ENCODE assay signal across 16 mouse cellular contexts in the genomic region with DNA sequence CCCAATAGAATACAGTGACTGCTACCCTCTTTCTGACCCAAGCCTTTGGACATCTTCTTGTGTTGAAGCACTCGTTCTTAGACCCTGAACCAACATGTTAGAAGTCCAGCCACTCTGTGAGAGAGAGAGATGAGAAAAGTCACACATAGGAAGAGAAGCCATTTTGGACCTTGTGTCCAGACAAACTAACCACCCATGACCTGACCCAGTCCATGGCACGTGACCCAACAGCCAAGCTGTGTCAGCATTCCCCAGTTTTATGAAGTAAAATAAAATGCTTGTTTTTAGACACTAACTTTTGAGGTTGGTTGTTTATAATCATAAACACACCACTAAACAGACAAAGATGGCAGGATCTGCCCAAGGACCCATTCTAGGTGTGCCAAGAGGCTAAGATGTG. TPM values are rescaled to one million over a fixed set of nuclear protein-coding genes. Genes with fewer than 3 reads are reported as not detected.
A peak's percentile ranks its signal among the peaks of the same experiment; 100 is the strongest.
DNase-seq lines count a peak whose midpoint lies in the region; ATAC-seq and TF ChIP-seq lines count a peak whose summit lies in the region.
"Had no signal": no experiment of that assay in that cellular context is flagged by ENCODE, and none has a peak within 500 bp of the region (broad histone marks: within the 10 kb centered on the region; RNA-seq: fewer than 3 reads in every experiment).

No protein-coding gene starts in this region.

- H3K27me3 ChIP-seq in kidney, adult 2 months (replicated peaks; ENCODE audit: control insufficient read depth, insufficient read depth, low read length), result no peaks in the 10 kb centered on the region
- peaks cover 31% of the 10 kb centered on the region for H3K27me3 ChIP-seq in kidney, embryonic 14.5 days (ENCODE audit: control insufficient read depth, insufficient read depth, low read length)
- peaks cover 20% of the 10 kb centered on the region for H3K27me3 ChIP-seq in CH12.LX (replicated peaks)
- H3K27me3 ChIP-seq in forebrain, embryonic 12.5 days, result peaks cover 11% of the 10 kb centered on the region; the same call in 1 of the 2 replicates
- peaks cover 6% of the 10 kb centered on the region; the same call in 1 of the 2 replicates for H3K27me3 ChIP-seq in midbrain, embryonic 14.5 days (ENCODE audit: control insufficient read depth, insufficient read depth, low read length)

- H3K9me3 ChIP-seq in kidney, embryonic 14.5 days (ENCODE audit: control insufficient read depth, low read length), result 0 out of 2 replicates have a peak, but pooled peaks cover 2% of the 10 kb centered on the region
- no peaks in the 10 kb centered on the region for H3K9me3 ChIP-seq in CH12.LX (replicated peaks; ENCODE audit: low read length)
- no peaks in the 10 kb centered on the region for H3K9me3 ChIP-seq in forebrain, embryonic 12.5 days
- no peaks in the 10 kb centered on the region for H3K9me3 ChIP-seq in midbrain, embryonic 14.5 days (ENCODE audit: control insufficient read depth, low read length)
- H3K9me3 ChIP-seq: heart, embryonic 15.5 days; limb, embryonic 13.5 days had no signal

- no peak for TF ChIP-seq CTCF in kidney, adult 2 months (conservative IDR thresholded peaks at IDR 0.05; ENCODE audit: insufficient read depth, insufficient read length, low read depth, low read length)
- TF ChIP-seq CTCF in CH12.LX (conservative IDR thresholded peaks at IDR 0.05 in 1 of 2, IDR thresholded peaks at IDR 0.05 in 1 of 2; ENCODE audit: low read depth in 2 of 2, low read length in 2 of 2), result no peak

- WGBS in kidney, adult 2 months, result 56% methylated on average over 2 of the region's 2 CpGs
- 73% methylated on average over 2 of the region's 2 CpGs for WGBS in kidney, embryonic 14.5 days
- WGBS in forebrain, embryonic 12.5 days, result 72% methylated on average over 2 of the region's 2 CpGs
- WGBS in midbrain, embryonic 14.5 days, result 60% methylated on average over 2 of the region's 2 CpGs

- H3K9ac ChIP-seq in kidney, embryonic 14.5 days (ENCODE audit: low read depth, low read length), result no peak overlapping the region
- no peak overlapping the region for H3K9ac ChIP-seq in CH12.LX (ENCODE audit: insufficient read depth, low read depth)
- no peak overlapping the region for H3K9ac ChIP-seq in forebrain, embryonic 12.5 days
- H3K9ac ChIP-seq in midbrain, embryonic 14.5 days (replicated peaks; ENCODE audit: low read length), result no peak overlapping the region
- H3K9ac ChIP-seq: heart, embryonic 15.5 days; limb, embryonic 13.5 days had no signal

- peak; percentile 56 for DNase-seq in kidney, adult 2 months
- DNase-seq in CH12.LX (ENCODE audit: extremely low read depth), result no peak
- no peak for DNase-seq in midbrain, embryonic 14.5 days
- DNase-seq in adrenal gland, adult (ENCODE audit: inconsistent age in 2 of 2, low spot score in 1 of 2), result no peak
- DNase-seq in spleen, adult 12 weeks (ENCODE audit: low spot score), result no peak
- DNase-seq: adrenal gland, postnatal 14 days; embryo, embryonic 11 days; lung, adult 2 months; thymus, postnatal 36 days had no signal

- in situ Hi-C loops in CH12.LX (cut with MboI; ENCODE audit: low pct_ligation_motif_present, low pct_unique_long_range_greater_than_20kb, low sequenced_read_pairs), result no loop called here

- dilution Hi-C loops in CH12.LX (cut with MboI; ENCODE audit: extremely low pct_ligation_motif_present, extremely low pct_unique_long_range_greater_than_20kb, low sequenced_read_pairs), result no loop called here

- ATAC-seq in kidney, embryonic 14.5 days (ENCODE audit: low FRiP score, low TSS enrichment), result no peak
- no peak for ATAC-seq in forebrain, embryonic 12.5 days (ENCODE audit: low FRiP score)
- ATAC-seq in midbrain, embryonic 14.5 days (ENCODE audit: low FRiP score, low TSS enrichment), result no peak

- no peak for TF ChIP-seq RAD21 in CH12.LX (IDR thresholded peaks at IDR 0.05; ENCODE audit: low read depth, low read length)

- H3K79me2 ChIP-seq in CH12.LX (replicated peaks; ENCODE audit: control insufficient read depth, extremely low read depth, insufficient read depth, poor library complexity, severe bottlenecking), result no peaks in the 10 kb centered on the region

- H3K27ac ChIP-seq in kidney, adult 2 months (ENCODE audit: insufficient read depth, low read depth, low read length), result peak overlapping the region; percentile 74
- no peak overlapping the region for H3K27ac ChIP-seq in kidney, embryonic 14.5 days (ENCODE audit: low read depth, low read length)
- no peak overlapping the region for H3K27ac ChIP-seq in CH12.LX (ENCODE audit: insufficient read depth, low read depth)
- H3K27ac ChIP-seq in forebrain, embryonic 12.5 days, result peak overlapping the region; percentile 99
- H3K27ac ChIP-seq in midbrain, embryonic 14.5 days (replicated peaks; ENCODE audit: low read depth, low read length), result peak overlapping the region; percentile 87; the same call in 1 of the 2 replicates
- H3K27ac ChIP-seq: limb, embryonic 13.5 days; macrophage had no signal

- no peak overlapping the region for H3K4me2 ChIP-seq in kidney, embryonic 14.5 days (replicated peaks; ENCODE audit: low read depth, low read length)
- H3K4me2 ChIP-seq in CH12.LX (ENCODE audit: insufficient read depth, low read depth, poor library complexity, severe bottlenecking), result no peak overlapping the region
- H3K4me2 ChIP-seq in forebrain, embryonic 12.5 days, result no peak overlapping the region
- H3K4me2 ChIP-seq in midbrain, embryonic 14.5 days (ENCODE audit: low read length), result no peak overlapping the region
- H3K4me2 ChIP-seq: heart, embryonic 15.5 days had no signal

- no peak overlapping the region for H3K4me3 ChIP-seq in kidney, adult 2 months (ENCODE audit: insufficient read depth, low read depth, low read length)
- H3K4me3 ChIP-seq in kidney, embryonic 14.5 days (ENCODE audit: low read length), result no peak overlapping the region
- no peak overlapping the region for H3K4me3 ChIP-seq in CH12.LX (replicated peaks in 1 of 3; ENCODE audit: low read depth in 2 of 3, low read length in 2 of 3, poor library complexity in 1 of 3)
- no peak overlapping the region for H3K4me3 ChIP-seq in forebrain, embryonic 12.5 days (replicated peaks)
- no peak overlapping the region for H3K4me3 ChIP-seq in midbrain, embryonic 14.5 days (replicated peaks; ENCODE audit: low read depth, low read length)
- H3K4me3 ChIP-seq: heart, embryonic 15.5 days; limb, embryonic 13.5 days had no signal

- no peak for TF ChIP-seq EP300 in CH12.LX (IDR thresholded peaks at IDR 0.05; ENCODE audit: low read length)

- peaks cover 28% of the 10 kb centered on the region for H3K4me1 ChIP-seq in kidney, adult 2 months (ENCODE audit: control insufficient read depth, insufficient read depth, low read length)
- peaks cover 17% of the 10 kb centered on the region for H3K4me1 ChIP-seq in kidney, embryonic 14.5 days (ENCODE audit: control insufficient read depth, insufficient read depth, low read length)
- H3K4me1 ChIP-seq in CH12.LX (ENCODE audit: control insufficient read depth in 1 of 2, insufficient read depth in 2 of 2), result peaks cover 4 to 25% of the 10 kb centered on the region in 2 experiments; a peak in 3 of 4 replicates
- peaks cover 87% of the 10 kb centered on the region for H3K4me1 ChIP-seq in forebrain, embryonic 12.5 days
- peaks cover 80% of the 10 kb centered on the region for H3K4me1 ChIP-seq in midbrain, embryonic 14.5 days (ENCODE audit: control insufficient read depth, insufficient read depth, low read length)

- H3K36me3 ChIP-seq in kidney, adult 2 months (ENCODE audit: control insufficient read depth, insufficient read depth, low read length), result no peaks in the 10 kb centered on the region
- no peaks in the 10 kb centered on the region for H3K36me3 ChIP-seq in kidney, embryonic 14.5 days (ENCODE audit: control insufficient read depth, insufficient read depth, low read length)
- H3K36me3 ChIP-seq in CH12.LX (replicated peaks in 1 of 2; ENCODE audit: control insufficient read depth in 1 of 2, insufficient read depth in 1 of 2, low read length in 1 of 2), result no peaks in the 10 kb centered on the region
- no peaks in the 10 kb centered on the region for H3K36me3 ChIP-seq in forebrain, embryonic 12.5 days (replicated peaks)
- no peaks in the 10 kb centered on the region for H3K36me3 ChIP-seq in midbrain, embryonic 14.5 days (ENCODE audit: control insufficient read depth, insufficient read depth, low read length)
- H3K36me3 ChIP-seq: heart, embryonic 15.5 days; limb, embryonic 13.5 days had no signal

- no peak for TF ChIP-seq POLR2A in kidney, adult 2 months (IDR thresholded peaks at IDR 0.05; ENCODE audit: low read depth, low read length)
- no peak for TF ChIP-seq POLR2A in CH12.LX (IDR thresholded peaks at IDR 0.05; ENCODE audit: low read depth, low read length)

TF ChIP-seq in CH12.LX, 34 proteins besides CTCF, POLR2A, EP300 and RAD21:
- TF ChIP-seq BHLHE40 (IDR thresholded peaks at IDR 0.05; ENCODE audit: low read depth, low read length) (peak; percentile 39; the same call in 1 of the 2 replicates), HCFC1 (IDR thresholded peaks at IDR 0.05; ENCODE audit: low read depth, low read length) (no peak), POLR2AphosphoS2 (IDR thresholded peaks at IDR 0.05; ENCODE audit: low read depth, low read length) (no peak), MAX (IDR thresholded peaks at IDR 0.05; ENCODE audit: low read length) (no peak), NELFE (IDR thresholded peaks at IDR 0.05; ENCODE audit: low read depth, low read length) (no peak)
TF ChIP-seq in CH12.LX: peak in this region for 1.

RNA-seq across cellular contexts. Expression of a gene that starts 1.1 kb away (rescaled TPM):
- 239 and 257 TPM in 2 replicates for polyA plus RNA-seq in kidney, adult 2 months (2012; rRNA removed)
- 3.2 and 6.2 TPM in 2 replicates for polyA plus RNA-seq in kidney, embryonic 14.5 days (2014; fragmentation: Nextera tagmentation; extraction: Ambion mirVana)
- total RNA-seq in CH12.LX (2012; rRNA removed), result 0.13 TPM in 1 of 2 replicates, not detected in the other
- 0.15 and 0.21 TPM in 2 replicates for total RNA-seq in CH12.LX (2014; rRNA removed)
- polyA plus RNA-seq in CH12.LX (2012; ENCODE audit: insufficient read length, low read depth), result 0.36 and 0.37 TPM in 2 replicates
- 14.5 and 16.5 TPM in 2 replicates for polyA plus RNA-seq in forebrain, embryonic 12.5 days (2016; fragmentation: Nextera tagmentation; extraction: Ambion mirVana)
- 4.0 and 4.2 TPM in 2 replicates for polyA plus RNA-seq in midbrain, embryonic 14.5 days (2014; fragmentation: Nextera tagmentation; extraction: Ambion mirVana)
- polyA plus RNA-seq: macrophage had no signal

RNA-seq across cellular contexts. Expression of a gene that starts 35.6 kb away (rescaled TPM):
- polyA plus RNA-seq in kidney, adult 2 months (2012; rRNA removed), result 0.12 and 0.27 TPM in 2 replicates
- polyA plus RNA-seq in kidney, embryonic 14.5 days (2014; fragmentation: Nextera tagmentation; extraction: Ambion mirVana), result not detected in 2 replicates
- total RNA-seq in CH12.LX (2012; rRNA removed) (0.04 TPM in 1 of 2 replicates, not detected in the other), CH12.LX (2014; rRNA removed) (not detected in 2 replicates)
- polyA plus RNA-seq in CH12.LX (2012; ENCODE audit: insufficient read length, low read depth), result 0.45 TPM in 1 of 2 replicates, not detected in the other
- polyA plus RNA-seq in forebrain, embryonic 12.5 days (2016; fragmentation: Nextera tagmentation; extraction: Ambion mirVana), result 54.0 and 62.2 TPM in 2 replicates
- polyA plus RNA-seq in midbrain, embryonic 14.5 days (2014; fragmentation: Nextera tagmentation; extraction: Ambion mirVana), result 121 and 124 TPM in 2 replicates
- total RNA-seq: granulocyte monocyte progenitor cell, adult 5-6 weeks had no signal
- polyA plus RNA-seq: macrophage; spleen, adult 2 months had no signal

Comparison
In these comparisons a context has a peak if more than half of its experiments do, and no peak if none do; other contexts are left out.
1. H3K27ac ChIP-seq: peak in kidney, adult 2 months (single experiment), forebrain, embryonic 12.5 days (single experiment) and midbrain, embryonic 14.5 days (single experiment); none in kidney, embryonic 14.5 days (single experiment) and CH12.LX (single experiment).
2. RNA of a gene that starts 1.1 kb away (polyA plus RNA-seq): 239 to 257 TPM in kidney, adult 2 months; 14.5 to 16.5 TPM in forebrain, embryonic 12.5 days, 3.2 to 6.2 TPM in kidney, embryonic 14.5 days, 4.0 to 4.2 TPM in midbrain, embryonic 14.5 days and 0.36 to 0.37 TPM in CH12.LX; every median in the first group is over 10 times any median in the second.
3. RNA of a gene that starts 35.6 kb away (polyA plus RNA-seq): 121 to 124 TPM in midbrain, embryonic 14.5 days and 54.0 to 62.2 TPM in forebrain, embryonic 12.5 days; 0.12 to 0.27 TPM in kidney, adult 2 months, not detected in kidney, embryonic 14.5 days and 0.45 TPM in CH12.LX; every median in the first group is over 10 times any median in the second.